Mouse (Mus musculus): ENCODE measurements around the gene Ccnd2. TPM values are rescaled to one million over a fixed set of nuclear protein-coding genes. Genes with fewer than 3 reads are reported as not detected.

Ccnd2 gene
- 21.0 TPM for polyA plus RNA-seq (2014; fragmentation: Illumina TruSeq; extraction: RNeasy Lipid Tissue Mini Kit (QIAGEN cat#74804); ENCODE audit: insufficient read depth, low read depth, low replicate concordance)

DNA sequence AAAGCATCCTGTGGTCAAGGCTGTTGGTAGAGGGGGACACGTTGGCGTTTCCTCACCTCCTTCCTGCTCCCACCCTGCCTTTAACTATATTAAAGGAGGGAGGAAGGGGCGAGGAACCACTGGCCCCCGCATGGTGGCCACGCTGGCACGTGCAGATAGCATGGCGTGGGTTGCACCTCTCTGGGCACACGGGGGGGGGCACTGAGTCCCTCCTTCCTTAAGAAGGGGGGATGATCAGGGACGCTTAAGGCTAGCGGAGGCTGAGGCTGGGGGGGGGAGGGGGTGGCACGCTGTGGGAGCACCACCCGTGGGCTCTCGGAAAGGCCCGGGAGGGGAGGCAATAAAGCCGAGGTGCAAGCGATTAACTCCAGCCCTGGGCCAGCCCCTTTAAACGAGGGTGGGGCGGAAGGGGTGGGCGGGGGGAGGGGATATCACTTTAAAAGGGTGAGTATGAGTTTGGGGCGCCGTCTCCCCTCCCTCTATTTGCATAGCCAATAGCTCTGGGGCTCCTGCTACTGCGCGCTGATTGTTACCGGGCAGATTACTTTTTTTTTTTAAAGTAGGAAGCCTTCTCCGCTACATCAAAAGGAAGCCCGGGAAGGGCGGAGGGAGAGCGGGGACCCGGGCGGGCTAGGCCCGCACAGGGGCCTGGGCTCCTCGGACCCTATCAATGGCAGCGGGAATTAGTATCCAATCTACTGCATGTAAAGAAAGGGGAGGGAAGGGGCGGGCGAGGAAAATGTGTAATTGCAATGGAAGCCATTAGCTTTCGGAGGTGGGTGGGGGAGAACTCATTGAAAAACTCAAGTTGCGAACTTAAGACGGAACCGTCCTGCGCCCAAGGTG, at the start of gene Ccnd2:
Gene Ccnd2, minus strand, starts transcription at position 88 of the 846 bp plus-strand sequence.

DNA sequence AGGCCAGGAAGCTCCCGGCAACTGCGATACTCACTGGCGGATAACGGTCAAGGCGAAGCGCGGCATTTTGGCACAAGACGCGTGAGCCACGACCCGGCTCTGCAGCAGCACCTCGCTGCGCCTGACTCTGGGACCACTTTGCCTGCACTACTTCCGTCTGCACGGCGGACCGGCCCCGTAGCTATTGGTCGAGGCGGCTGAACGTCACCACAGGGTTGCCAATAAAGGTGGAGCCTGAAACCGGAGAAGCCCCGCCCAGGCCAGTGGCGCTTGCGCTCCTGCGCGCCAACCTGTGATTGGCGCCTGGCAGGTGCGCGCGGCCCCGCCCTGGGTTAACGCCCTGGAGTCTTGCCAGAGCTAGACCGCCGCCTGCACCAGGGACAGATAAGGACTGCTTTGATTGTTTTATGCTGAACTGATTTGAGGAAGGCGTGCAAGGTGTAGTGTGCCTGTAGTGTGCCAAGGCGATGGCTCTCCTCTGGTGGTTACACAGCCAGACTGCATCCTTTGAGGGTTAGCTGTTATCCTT, 42.5 kb downstream of the Ccnd2 start, which contains the start of gene Tigar:
Gene Tigar, minus strand, starts transcription at position 156 of the 529 bp plus-strand sequence.

Other genes starting within 250 kb of the Ccnd2 start
- gene Dyrk4, start 230.4 kb downstream of the Ccnd2 start, polyA plus RNA-seq (2014; fragmentation: Illumina TruSeq; extraction: RNeasy Lipid Tissue Mini Kit (QIAGEN cat#74804); ENCODE audit: insufficient read depth, low read depth, low replicate concordance) = 0.23 TPM
- gene Rad51ap1, start 212.6 kb downstream of the Ccnd2 start, polyA plus RNA-seq (2014; fragmentation: Illumina TruSeq; extraction: RNeasy Lipid Tissue Mini Kit (QIAGEN cat#74804); ENCODE audit: insufficient read depth, low read depth, low replicate concordance) = 0.44 TPM
- 12.3 TPM for gene D6Wsu163e, start 212.2 kb downstream of the Ccnd2 start, polyA plus RNA-seq (2014; fragmentation: Illumina TruSeq; extraction: RNeasy Lipid Tissue Mini Kit (QIAGEN cat#74804); ENCODE audit: insufficient read depth, low read depth, low replicate concordance)
- not detected for gene Fgf6, start 136.6 kb downstream of the Ccnd2 start, polyA plus RNA-seq (2014; fragmentation: Illumina TruSeq; extraction: RNeasy Lipid Tissue Mini Kit (QIAGEN cat#74804); ENCODE audit: insufficient read depth, low read depth, low replicate concordance)
- gene Fgf23, start 79.3 kb downstream of the Ccnd2 start, polyA plus RNA-seq (2014; fragmentation: Illumina TruSeq; extraction: RNeasy Lipid Tissue Mini Kit (QIAGEN cat#74804); ENCODE audit: insufficient read depth, low read depth, low replicate concordance) = not detected
- 3.7 TPM for gene Tigar, start 42.6 kb downstream of the Ccnd2 start, polyA plus RNA-seq (2014; fragmentation: Illumina TruSeq; extraction: RNeasy Lipid Tissue Mini Kit (QIAGEN cat#74804); ENCODE audit: insufficient read depth, low read depth, low replicate concordance)

Data from lung, adult 10 weeks (tissue).